Mouse (Mus musculus): Measurements from ENCODE around the gene Tet2.

GRCm38 (mm10) chr3:133523191-133523590 lies 21.7 kb downstream of the Tet2 start:
- TF ChIP-seq CTCF (IDR thresholded peaks at IDR 0.05; ENCODE audit: low read depth) (no peak), EP300 (IDR thresholded peaks at IDR 0.05; ENCODE audit: low read depth) (no peak)

Measured in liver, embryonic 14.5 days (tissue).